Mouse (Mus musculus) hindbrain, embryonic 15.5 days (tissue): ENCODE measurements at regions not wholly inside any gene's neighbourhood (a gene's known extent, or its start where the extent isn't known, plus 50 kb on each side); places are given as distances from the start of the nearest gene placed in this dataset.

Experiments
- ATAC-seq: fragments of 200-750 bp; cut with Nextera tagmentation; 2 replicates; pipeline ENCODE4 v1.8.0; 2017; ENCODE audit warnings: low read depth, moderate number of reproducible peaks, moderate TSS enrichment; ENCODE audit not compliant: low FRiP score
- H3K27ac ChIP-seq: fragments of 300-500 bp; sonication (generic); replicated peaks from 2 replicates; pipeline ENCODE4 v1.5.1; 2015; ENCODE audit warnings: mild to moderate bottlenecking, inconsistent platforms
- H3K27me3 ChIP-seq: fragments of 300-500 bp; sonication (generic); 2 replicates; pipeline ENCODE4 v1.6.1; 2015; ENCODE audit warnings: control low read depth, inconsistent platforms
- H3K36me3 ChIP-seq: fragments of 300-500 bp; sonication (generic); 2 replicates; pipeline ENCODE4 v1.6.1; 2015; ENCODE audit warnings: control low read depth, inconsistent platforms
- H3K4me1 ChIP-seq: fragments of 300-500 bp; sonication (generic); replicated peaks from 2 replicates; pipeline ENCODE4 v1.6.1; 2015; ENCODE audit warnings: control low read depth, inconsistent platforms
- H3K4me2 ChIP-seq: fragments of 300-500 bp; sonication (generic); 2 replicates; pipeline ENCODE4 v1.6.1; 2015; ENCODE audit warnings: moderate library complexity, mild to moderate bottlenecking, inconsistent platforms
- H3K4me3 ChIP-seq: fragments of 300-500 bp; sonication (generic); 2 replicates; pipeline ENCODE4 v1.5.1; 2015; ENCODE audit warnings: mild to moderate bottlenecking, inconsistent platforms
- H3K9ac ChIP-seq: fragments of 300-500 bp; sonication (generic); 2 replicates; pipeline ENCODE4 v1.6.1; 2015; ENCODE audit warnings: inconsistent platforms
- H3K9me3 ChIP-seq: fragments of 300-500 bp; sonication (generic); 2 replicates; pipeline ENCODE4 v1.6.1; 2016; ENCODE audit warnings: control low read depth, inconsistent platforms
- WGBS: fragments of 180-500 bp; shearing (Covaris S2); methylation state at CpG from one replicate; pipeline ENCODE4 v1.1.7; 2015; 5-methylcytosine and 5-hydroxymethylcytosine counted together

- no peak for ATAC-seq
- Histone ChIP-seq H3K27me3 (no peaks in the 10 kb centered on the region), H3K9me3 (no peaks in the 10 kb centered on the region), H3K4me1 (no peaks in the 10 kb centered on the region), H3K9ac (no peak overlapping the region), H3K36me3 (no peaks in the 10 kb centered on the region), H3K4me2 (no peak overlapping the region), H3K4me3 (no peak overlapping the region), H3K27ac (no peak overlapping the region)
- 58% methylated on average over 3 of the region's 3 CpGs for WGBS
Measured at GRCm38 (mm10) chr6:89215021-89215420, 147.4 kb downstream of the Plxna1 start.

GRCm38 (mm10) chr6:89235416-89236075 lies 126.9 kb downstream of the Plxna1 start:
- peak overlapping the region; percentile 56 for H3K27ac ChIP-seq
- peaks cover 54% of the 10 kb centered on the region for H3K4me1 ChIP-seq

DNA sequence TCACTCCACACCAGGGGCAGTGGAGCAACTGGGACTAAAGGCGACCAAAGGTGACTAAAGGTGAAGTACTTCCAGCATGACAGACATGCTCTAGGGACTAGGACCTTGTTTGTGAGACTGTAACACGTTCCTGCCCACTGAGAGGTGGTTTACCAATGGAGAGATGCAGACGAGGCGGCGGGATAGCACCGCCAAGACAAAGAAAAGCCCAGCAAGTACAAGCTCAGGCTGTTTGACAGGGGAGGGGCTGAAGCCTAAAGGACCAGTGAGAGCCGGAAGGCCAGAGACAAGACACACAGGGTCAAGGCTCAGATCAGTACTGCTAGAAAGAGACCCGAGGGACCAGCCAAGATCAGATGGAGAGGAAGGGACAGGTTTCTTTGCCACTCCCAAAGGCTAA lies 126.2 kb downstream of the Plxna1 start:
- 11% methylated on average over 8 of the region's 8 CpGs for WGBS
- no peaks in the 10 kb centered on the region for H3K27me3 ChIP-seq
- no peak overlapping the region for H3K4me3 ChIP-seq
- no peak overlapping the region for H3K9ac ChIP-seq
- ATAC-seq, result no peak
- no peaks in the 10 kb centered on the region for H3K36me3 ChIP-seq
- H3K27ac ChIP-seq, result no peak overlapping the region; the same call in 1 of the 2 replicates
- no peaks in the 10 kb centered on the region for H3K9me3 ChIP-seq
- H3K4me1 ChIP-seq, result peaks cover 54% of the 10 kb centered on the region
- H3K4me2 ChIP-seq, result 0 out of 2 replicates have a peak overlapping the region, but pooled peaks have one; percentile 52

More at GRCm38 (mm10) chr6:89235416-89236075, 126.9 kb downstream of the Plxna1 start:
- no peaks in the 10 kb centered on the region for H3K27me3 ChIP-seq
- H3K36me3 ChIP-seq, result no peaks in the 10 kb centered on the region
- 13% methylated on average over 27 of the region's 27 CpGs for WGBS
- no peak overlapping the region; the same call in 1 of the 2 replicates for H3K9ac ChIP-seq
- no peaks in the 10 kb centered on the region for H3K9me3 ChIP-seq
- peak overlapping the region; percentile 2; the same call in 1 of the 2 replicates for H3K4me3 ChIP-seq
- peak; percentile 60 for ATAC-seq
- peak overlapping the region; percentile 52 for H3K4me2 ChIP-seq

GRCm38 (mm10) chr6:89236892-89237646 lies 125.4 kb downstream of the Plxna1 start:
- no peak overlapping the region for H3K27ac ChIP-seq
- no peak overlapping the region for H3K4me2 ChIP-seq
- H3K9me3 ChIP-seq, result no peaks in the 10 kb centered on the region
- 70% methylated on average over 10 of the region's 10 CpGs for WGBS
- H3K27me3 ChIP-seq, result no peaks in the 10 kb centered on the region
- ATAC-seq, result peak; percentile 72
- peaks cover 54% of the 10 kb centered on the region for H3K4me1 ChIP-seq
- H3K36me3 ChIP-seq, result no peaks in the 10 kb centered on the region
- no peak overlapping the region for H3K9ac ChIP-seq
- H3K4me3 ChIP-seq, result no peak overlapping the region

DNA sequence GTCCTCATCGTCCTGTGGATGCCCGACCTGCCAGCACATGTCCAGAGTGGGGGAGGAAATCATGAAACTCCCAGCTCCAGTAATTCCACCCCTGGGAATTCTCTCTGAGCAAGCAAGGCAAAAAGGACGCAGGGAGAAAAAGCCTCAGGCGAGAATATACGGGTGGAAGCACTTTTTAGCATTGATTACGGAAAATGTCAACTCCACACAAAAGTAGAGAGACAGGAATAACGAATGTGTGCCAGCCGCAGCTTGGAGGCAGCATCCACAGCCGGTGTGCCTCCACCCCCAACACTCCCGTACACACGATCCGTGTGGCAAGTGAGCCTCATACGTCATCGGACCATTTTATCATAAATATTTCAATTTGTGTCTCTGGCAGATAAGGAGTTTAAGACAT lies 123.5 kb downstream of the Plxna1 start:
- H3K36me3 ChIP-seq, result no peaks in the 10 kb centered on the region
- H3K4me3 ChIP-seq, result no peak overlapping the region
- H3K4me1 ChIP-seq, result peaks cover 67% of the 10 kb centered on the region
- H3K27me3 ChIP-seq, result no peaks in the 10 kb centered on the region
- H3K4me2 ChIP-seq, result peak overlapping the region; percentile 11; the same call in 1 of the 2 replicates
- H3K27ac ChIP-seq, result no peak overlapping the region
- WGBS, result 27% methylated on average over 14 of the region's 14 CpGs
- H3K9ac ChIP-seq, result no peak overlapping the region
- ATAC-seq, result no peak
- H3K9me3 ChIP-seq, result no peaks in the 10 kb centered on the region

DNA sequence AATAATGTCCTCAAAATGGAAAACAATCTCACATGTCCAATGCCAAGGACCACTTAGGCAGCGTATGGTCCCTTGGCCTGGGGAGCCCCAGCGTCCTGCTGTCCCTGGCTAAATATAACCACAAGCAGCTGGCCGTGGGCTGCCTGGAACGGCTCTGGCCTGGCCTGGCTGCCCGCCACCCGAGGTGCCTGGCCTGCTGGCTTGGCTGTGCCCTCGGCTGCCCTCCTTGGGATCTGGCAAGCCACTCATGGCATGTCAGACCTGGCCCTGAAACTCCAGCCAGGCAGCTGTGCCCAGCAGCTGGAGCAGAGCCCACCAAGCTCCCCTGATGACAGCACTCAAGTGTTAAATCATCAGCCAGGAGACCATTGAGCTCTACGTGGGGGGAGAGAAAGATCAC lies 122.9 kb downstream of the Plxna1 start:
- peak; percentile 7; the same call in 1 of the 2 replicates for ATAC-seq
- H3K27me3 ChIP-seq, result no peaks in the 10 kb centered on the region
- peak overlapping the region; percentile 43 for H3K27ac ChIP-seq
- H3K4me1 ChIP-seq, result peaks cover 67% of the 10 kb centered on the region
- H3K36me3 ChIP-seq, result no peaks in the 10 kb centered on the region
- WGBS, result 24% methylated on average over 8 of the region's 8 CpGs
- H3K4me2 ChIP-seq, result 0 out of 2 replicates have a peak overlapping the region, but pooled peaks have one; percentile 1
- no peak overlapping the region for H3K4me3 ChIP-seq
- H3K9me3 ChIP-seq, result no peaks in the 10 kb centered on the region
- H3K9ac ChIP-seq, result no peak overlapping the region

GRCm38 (mm10) chr6:89240168-89240705 lies 122.2 kb downstream of the Plxna1 start:
- 24% methylated on average over 4 of the region's 4 CpGs for WGBS
- Histone ChIP-seq H3K4me1 (peaks cover 69% of the 10 kb centered on the region), H3K36me3 (no peaks in the 10 kb centered on the region), H3K27ac (no peak overlapping the region), H3K4me2 (no peak overlapping the region), H3K9ac (no peak overlapping the region), H3K27me3 (no peaks in the 10 kb centered on the region), H3K4me3 (no peak overlapping the region), H3K9me3 (no peaks in the 10 kb centered on the region)
- ATAC-seq, result no peak

- Histone ChIP-seq H3K27ac (no peak overlapping the region), H3K36me3 (no peaks in the 10 kb centered on the region), H3K27me3 (no peaks in the 10 kb centered on the region), H3K4me1 (peaks cover 50% of the 10 kb centered on the region), H3K4me3 (no peak overlapping the region), H3K9ac (no peak overlapping the region), H3K9me3 (no peaks in the 10 kb centered on the region), H3K4me2 (no peak overlapping the region)
- 15% methylated on average over 18 of the region's 18 CpGs for whole genome bisulfite sequencing
- ATAC-seq, result no peak
Measured at GRCm38 (mm10) chr6:89242371-89243288, 119.8 kb downstream of the Plxna1 start.

GRCm38 (mm10) chr6:89245506-89245905 lies 116.9 kb downstream of the Plxna1 start:
- no peak overlapping the region for H3K27ac ChIP-seq

GRCm38 (mm10) chr6:89246261-89246660 lies 116.2 kb downstream of the Plxna1 start:
- Histone ChIP-seq H3K4me3 (no peak overlapping the region), H3K9me3 (no peaks in the 10 kb centered on the region), H3K4me2 (no peak overlapping the region), H3K27ac (no peak overlapping the region), H3K9ac (no peak overlapping the region), H3K4me1 (peaks cover 30% of the 10 kb centered on the region), H3K36me3 (no peaks in the 10 kb centered on the region), H3K27me3 (no peaks in the 10 kb centered on the region)
- WGBS, result 91% methylated on average over 5 of the region's 5 CpGs
- no peak for ATAC-seq

More at GRCm38 (mm10) chr6:89245506-89245905, 116.9 kb downstream of the Plxna1 start:
- H3K4me3 ChIP-seq, result no peak overlapping the region
- WGBS, result 28% methylated on average over 8 of the region's 8 CpGs
- no peaks in the 10 kb centered on the region for H3K9me3 ChIP-seq
- ATAC-seq, result no peak
- no peak overlapping the region for H3K4me2 ChIP-seq
- no peak overlapping the region for H3K9ac ChIP-seq
- no peaks in the 10 kb centered on the region for H3K36me3 ChIP-seq
- no peaks in the 10 kb centered on the region for H3K27me3 ChIP-seq
- peaks cover 30% of the 10 kb centered on the region for H3K4me1 ChIP-seq

GRCm38 (mm10) chr6:89248574-89248973 lies 113.8 kb downstream of the Plxna1 start:
- ATAC-seq, result no peak
- Histone ChIP-seq H3K9me3 (no peaks in the 10 kb centered on the region), H3K4me3 (no peak overlapping the region), H3K36me3 (no peaks in the 10 kb centered on the region), H3K4me2 (no peak overlapping the region), H3K9ac (no peak overlapping the region), H3K27ac (no peak overlapping the region), H3K27me3 (no peaks in the 10 kb centered on the region), H3K4me1 (peaks cover 17% of the 10 kb centered on the region)
- 66% methylated on average over 9 of the region's 9 CpGs for WGBS
